Mouse (Mus musculus): ENCODE measurements at regions not wholly inside any gene's neighbourhood (a gene's known extent, or its start where the extent isn't known, plus 50 kb on each side); places are given as distances from the start of the nearest gene placed in this dataset.

- H3K4me2 ChIP-seq (replicated peaks; ENCODE audit: low read depth, low read length) = no peak overlapping the region
- no peak overlapping the region for H3K4me3 ChIP-seq (ENCODE audit: low read length)
- ATAC-seq (ENCODE audit: low FRiP score, low TSS enrichment) = no peak
- no peak overlapping the region for H3K27ac ChIP-seq (ENCODE audit: low read depth, low read length)
- no peaks in the 10 kb centered on the region for H3K36me3 ChIP-seq (ENCODE audit: control insufficient read depth, insufficient read depth, low read length)
- no peaks in the 10 kb centered on the region; the same call in 1 of the 2 replicates for H3K27me3 ChIP-seq (ENCODE audit: control insufficient read depth, insufficient read depth, low read length)
- H3K9me3 ChIP-seq (ENCODE audit: control insufficient read depth, low read length) = no peaks in the 10 kb centered on the region
- H3K9ac ChIP-seq (ENCODE audit: low read depth, low read length) = no peak overlapping the region
- no peaks in the 10 kb centered on the region for H3K4me1 ChIP-seq (ENCODE audit: control insufficient read depth, insufficient read depth, low read length)
- WGBS = 82% methylated on average over 1 of the region's 1 CpGs
Observed at GRCm38 (mm10) chr14:94691176-94691575, 800.7 kb upstream of the Pcdh9 start.

- no peak overlapping the region for H3K9ac ChIP-seq (ENCODE audit: low read depth, low read length)
- no peaks in the 10 kb centered on the region for H3K9me3 ChIP-seq (ENCODE audit: control insufficient read depth, low read length)
- H3K27ac ChIP-seq (ENCODE audit: low read depth, low read length) = no peak overlapping the region
- H3K27me3 ChIP-seq (ENCODE audit: control insufficient read depth, insufficient read depth, low read length) = no peaks in the 10 kb centered on the region
- no peak overlapping the region for H3K4me3 ChIP-seq (ENCODE audit: low read length)
- no peaks in the 10 kb centered on the region for H3K36me3 ChIP-seq (ENCODE audit: control insufficient read depth, insufficient read depth, low read length)
- no peak for ATAC-seq (ENCODE audit: low FRiP score, low TSS enrichment)
- WGBS = 84% methylated on average over 3 of the region's 3 CpGs
- no peaks in the 10 kb centered on the region for H3K4me1 ChIP-seq (ENCODE audit: control insufficient read depth, insufficient read depth, low read length)
- no peak overlapping the region for H3K4me2 ChIP-seq (replicated peaks; ENCODE audit: low read depth, low read length)
Observed at GRCm38 (mm10) chr14:94677716-94678115, 787.2 kb upstream of the Pcdh9 start.

GRCm38 (mm10) chr14:94653625-94654024, 763.1 kb upstream of the Pcdh9 start:
- H3K9me3 ChIP-seq (ENCODE audit: control insufficient read depth, low read length) = no peaks in the 10 kb centered on the region
- no peaks in the 10 kb centered on the region for H3K4me1 ChIP-seq (ENCODE audit: control insufficient read depth, insufficient read depth, low read length)
- ATAC-seq (ENCODE audit: low FRiP score, low TSS enrichment) = no peak
- H3K4me2 ChIP-seq (replicated peaks; ENCODE audit: low read depth, low read length) = no peak overlapping the region
- no peaks in the 10 kb centered on the region for H3K27me3 ChIP-seq (ENCODE audit: control insufficient read depth, insufficient read depth, low read length)
- 74% methylated on average over 1 of the region's 1 CpGs for WGBS
- no peak overlapping the region for H3K27ac ChIP-seq (ENCODE audit: low read depth, low read length)
- no peak overlapping the region for H3K4me3 ChIP-seq (ENCODE audit: low read length)
- no peaks in the 10 kb centered on the region for H3K36me3 ChIP-seq (ENCODE audit: control insufficient read depth, insufficient read depth, low read length)
- H3K9ac ChIP-seq (ENCODE audit: low read depth, low read length) = no peak overlapping the region

GRCm38 (mm10) chr14:94615006-94615405, 724.5 kb upstream of the Pcdh9 start:
- Histone ChIP-seq H3K9ac (ENCODE audit: low read depth, low read length) (no peak overlapping the region), H3K36me3 (ENCODE audit: control insufficient read depth, insufficient read depth, low read length) (no peaks in the 10 kb centered on the region), H3K4me3 (ENCODE audit: low read length) (no peak overlapping the region), H3K4me2 (replicated peaks; ENCODE audit: low read depth, low read length) (no peak overlapping the region), H3K27ac (ENCODE audit: low read depth, low read length) (no peak overlapping the region), H3K27me3 (ENCODE audit: control insufficient read depth, insufficient read depth, low read length) (no peaks in the 10 kb centered on the region), H3K4me1 (ENCODE audit: control insufficient read depth, insufficient read depth, low read length) (no peaks in the 10 kb centered on the region), H3K9me3 (ENCODE audit: control insufficient read depth, low read length) (no peaks in the 10 kb centered on the region)
- ATAC-seq (ENCODE audit: low FRiP score, low TSS enrichment) = peak; percentile 64; the same call in 1 of the 2 replicates
- WGBS = 36% methylated on average over 5 of the region's 5 CpGs

Measured in kidney, embryonic 14.5 days (tissue).